Mouse (Mus musculus): ENCODE measurements around the gene Prss21. TPM values are rescaled to one million over a fixed set of nuclear protein-coding genes. Genes with fewer than 3 reads are reported as not detected.
A peak's percentile ranks its signal among the peaks of the same experiment; 100 is the strongest.

Gene Prss21
- polyA plus RNA-seq (2015; fragmentation: Nextera tagmentation; extraction: Ambion mirVana): not detected in 2 replicates

GRCm38 (mm10) chr17:23867756-23868155 lies at the start of gene Prss21:
Gene Prss21 (plus strand): TSS chr17:23868056.
- no peak for DNase-seq
- Histone ChIP-seq H3K9ac (no peak within 1 kb of the TSS), H3K4me2 (no peak within 1 kb of the TSS), H3K27ac (no peak within 1 kb of the TSS), H3K36me3 (no peaks in the 10 kb centered on the region), H3K27me3 (no peaks in the 10 kb centered on the region), H3K4me3 (replicated peaks) (no peak within 1 kb of the TSS), H3K4me1 (replicated peaks) (no peaks in the 10 kb centered on the region), H3K9me3 (replicated peaks) (no peaks in the 10 kb centered on the region)
- ATAC-seq (ENCODE audit: low read depth): no peak
- 75% methylated on average over 15 of the region's 15 CpGs for WGBS (ENCODE audit: insufficient replicate concordance)

DNA sequence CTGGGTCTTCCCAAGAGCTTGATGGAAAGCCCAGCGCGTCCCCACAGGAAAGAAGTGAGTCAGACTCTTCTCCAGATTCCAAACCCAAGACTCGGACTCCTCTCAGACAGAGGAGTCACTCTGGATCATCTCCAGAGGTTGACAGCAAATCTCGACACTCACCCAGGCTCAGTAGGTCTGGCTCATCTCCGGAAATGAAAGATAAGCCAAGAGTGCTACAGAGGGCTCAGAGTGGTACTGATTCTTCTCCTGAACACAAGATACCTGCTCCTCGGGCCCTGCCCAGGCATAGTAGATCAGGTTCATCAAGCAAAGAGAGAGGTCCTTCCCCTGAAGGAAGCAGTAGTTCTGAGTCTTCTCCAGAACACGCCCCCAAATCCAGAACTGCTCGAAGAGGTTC lies 49.3 kb upstream of the Prss21 start:
- Histone ChIP-seq H3K4me2 (no peak overlapping the region), H3K9ac (no peak overlapping the region), H3K4me3 (replicated peaks) (no peak overlapping the region), H3K27me3 (no peaks in the 10 kb centered on the region), H3K27ac (no peak overlapping the region), H3K9me3 (replicated peaks) (peaks cover 42% of the 10 kb centered on the region), H3K4me1 (replicated peaks) (no peaks in the 10 kb centered on the region), H3K36me3 (peaks cover 100% of the 10 kb centered on the region)
- ATAC-seq (ENCODE audit: low read depth): no peak
- WGBS (ENCODE audit: insufficient replicate concordance): 94% methylated on average over 8 of the region's 8 CpGs
- DNase-seq: no peak

DNA sequence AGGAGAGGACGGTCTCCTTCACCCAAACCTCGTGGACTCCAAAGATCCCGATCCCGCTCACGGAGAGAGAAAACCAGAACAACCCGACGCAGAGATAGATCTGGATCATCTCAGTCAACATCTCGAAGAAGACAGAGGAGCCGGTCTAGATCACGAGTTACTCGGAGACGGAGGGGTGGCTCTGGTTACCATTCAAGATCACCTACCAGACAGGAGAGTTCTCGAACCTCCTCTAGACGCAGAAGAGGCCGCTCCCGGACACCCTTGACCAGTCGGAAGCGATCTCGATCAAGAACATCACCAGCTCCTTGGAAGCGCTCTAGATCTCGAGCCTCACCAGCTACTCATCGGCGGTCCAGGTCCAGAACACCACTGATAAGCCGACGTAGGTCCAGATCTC lies 48.6 kb upstream of the Prss21 start:
- WGBS (ENCODE audit: insufficient replicate concordance): 96% methylated on average over 25 of the region's 25 CpGs
- H3K9me3 ChIP-seq (replicated peaks): peaks cover 42% of the 10 kb centered on the region
- no peak for ATAC-seq (ENCODE audit: low read depth)

GRCm38 (mm10) chr17:23820731-23821130 lies 47.1 kb upstream of the Prss21 start:
- ATAC-seq (ENCODE audit: low read depth) (no peak), DNase-seq (no peak)
- peaks cover 100% of the 10 kb centered on the region for H3K36me3 ChIP-seq
- no peak overlapping the region for H3K4me3 ChIP-seq (replicated peaks)
- no peak overlapping the region for H3K4me2 ChIP-seq
- no peak overlapping the region for H3K27ac ChIP-seq
- WGBS (ENCODE audit: insufficient replicate concordance): 90% methylated on average over 5 of the region's 5 CpGs
- peaks cover 32% of the 10 kb centered on the region for H3K9me3 ChIP-seq (replicated peaks)
- no peaks in the 10 kb centered on the region for H3K27me3 ChIP-seq
- 0 out of 2 replicates have a peak, but pooled peaks cover 3% of the 10 kb centered on the region for H3K4me1 ChIP-seq (replicated peaks)
- H3K9ac ChIP-seq: no peak overlapping the region

More for the DNA sequence above, 48.6 kb upstream of the Prss21 start:
- no peak overlapping the region for H3K27ac ChIP-seq
- no peak overlapping the region for H3K4me2 ChIP-seq
- no peak for DNase-seq
- H3K4me3 ChIP-seq (replicated peaks): no peak overlapping the region
- H3K27me3 ChIP-seq: no peaks in the 10 kb centered on the region
- no peaks in the 10 kb centered on the region for H3K4me1 ChIP-seq (replicated peaks)
- H3K9ac ChIP-seq: no peak overlapping the region
- peaks cover 100% of the 10 kb centered on the region for H3K36me3 ChIP-seq

DNA sequence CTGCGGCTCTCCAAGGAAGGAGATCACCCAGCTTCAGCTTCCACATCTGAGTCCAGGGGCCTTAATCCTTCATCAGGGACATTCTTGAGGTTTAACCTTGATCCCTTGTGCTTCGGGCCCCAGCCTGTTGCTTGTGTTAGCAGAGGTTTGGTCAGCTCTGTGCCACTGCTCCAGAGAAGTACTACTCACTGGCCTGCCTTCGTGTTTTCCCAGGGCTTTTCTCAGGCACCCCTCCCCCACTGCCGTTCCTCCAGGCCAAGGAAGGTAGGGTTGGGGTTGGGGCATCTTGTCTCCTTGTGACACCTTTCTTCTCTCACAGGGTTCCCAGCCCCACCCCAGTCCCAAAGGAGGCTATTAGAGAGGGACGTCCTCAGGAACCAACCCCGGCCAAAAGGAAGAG lies 45.8 kb upstream of the Prss21 start:
- ATAC-seq (ENCODE audit: low read depth) (no peak), DNase-seq (no peak)
- H3K9ac ChIP-seq: no peak overlapping the region
- H3K4me2 ChIP-seq: no peak overlapping the region
- no peak overlapping the region for H3K4me3 ChIP-seq (replicated peaks)
- peaks cover 99% of the 10 kb centered on the region for H3K36me3 ChIP-seq
- no peak overlapping the region for H3K27ac ChIP-seq
- H3K4me1 ChIP-seq (replicated peaks): peaks cover 14% of the 10 kb centered on the region
- H3K27me3 ChIP-seq: no peaks in the 10 kb centered on the region
- 75% methylated on average over 6 of the region's 6 CpGs for WGBS (ENCODE audit: insufficient replicate concordance)
- peaks cover 29% of the 10 kb centered on the region for H3K9me3 ChIP-seq (replicated peaks)

- no peak for ATAC-seq (ENCODE audit: low read depth)
- WGBS (ENCODE audit: insufficient replicate concordance): 87% methylated on average over 16 of the region's 16 CpGs
- no peak overlapping the region for H3K4me3 ChIP-seq (replicated peaks)
- peaks cover 21% of the 10 kb centered on the region for H3K9me3 ChIP-seq (replicated peaks)
- peaks cover 93% of the 10 kb centered on the region for H3K36me3 ChIP-seq
- H3K27me3 ChIP-seq: no peaks in the 10 kb centered on the region
- H3K27ac ChIP-seq: no peak overlapping the region; the same call in 1 of the 2 replicates
- H3K9ac ChIP-seq: no peak overlapping the region
- H3K4me2 ChIP-seq: no peak overlapping the region
- no peak for DNase-seq
- H3K4me1 ChIP-seq (replicated peaks): peaks cover 23% of the 10 kb centered on the region
Measured at GRCm38 (mm10) chr17:23823018-23823417, 44.8 kb upstream of the Prss21 start.

DNA sequence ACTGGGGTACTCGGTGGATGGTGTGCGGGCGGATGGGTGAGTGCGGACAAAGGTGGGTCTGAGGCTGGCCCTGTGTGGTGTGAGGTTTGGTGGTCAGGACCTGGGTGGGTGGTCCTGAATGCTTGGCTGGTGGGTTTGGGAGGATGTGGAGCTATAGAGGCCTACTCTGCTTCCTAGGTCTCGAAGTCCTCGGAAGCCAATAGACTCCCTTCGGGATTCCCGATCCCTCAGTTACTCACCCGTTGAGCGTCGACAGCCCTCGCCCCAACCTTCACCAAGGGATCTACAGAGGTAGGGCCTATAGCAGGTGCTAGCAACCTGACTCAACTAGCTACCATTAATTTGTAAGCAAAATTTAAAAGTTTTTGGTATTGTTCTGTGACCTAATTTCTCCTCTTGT lies 44.2 kb upstream of the Prss21 start:
- DNase-seq (no peak), ATAC-seq (ENCODE audit: low read depth) (no peak)
- H3K4me3 ChIP-seq (replicated peaks): no peak overlapping the region
- H3K9ac ChIP-seq: no peak overlapping the region
- H3K9me3 ChIP-seq (replicated peaks): peaks cover 15% of the 10 kb centered on the region
- peaks cover 27% of the 10 kb centered on the region for H3K4me1 ChIP-seq (replicated peaks)
- no peaks in the 10 kb centered on the region for H3K27me3 ChIP-seq
- peaks cover 87% of the 10 kb centered on the region for H3K36me3 ChIP-seq
- H3K27ac ChIP-seq: no peak overlapping the region; the same call in 1 of the 2 replicates
- no peak overlapping the region for H3K4me2 ChIP-seq
- WGBS (ENCODE audit: insufficient replicate concordance): 90% methylated on average over 12 of the region's 12 CpGs

GRCm38 (mm10) chr17:23825591-23825990 lies 42.3 kb upstream of the Prss21 start:
- WGBS (ENCODE audit: insufficient replicate concordance): 76% methylated on average over 4 of the region's 4 CpGs
- DNase-seq (no peak), ATAC-seq (ENCODE audit: low read depth) (no peak)
- H3K27ac ChIP-seq: no peak overlapping the region
- peaks cover 33% of the 10 kb centered on the region for H3K4me1 ChIP-seq (replicated peaks)
- peaks cover 67% of the 10 kb centered on the region for H3K36me3 ChIP-seq
- peaks cover 6% of the 10 kb centered on the region; the same call in 1 of the 2 replicates for H3K27me3 ChIP-seq
- no peak overlapping the region for H3K9ac ChIP-seq
- no peaks in the 10 kb centered on the region for H3K9me3 ChIP-seq (replicated peaks)
- H3K4me2 ChIP-seq: no peak overlapping the region
- no peak overlapping the region for H3K4me3 ChIP-seq (replicated peaks)

- H3K9me3 ChIP-seq (replicated peaks): no peaks in the 10 kb centered on the region
- H3K4me1 ChIP-seq (replicated peaks): peaks cover 33% of the 10 kb centered on the region
- H3K4me2 ChIP-seq: peak overlapping the region; percentile 92
- peak overlapping the region; percentile 82 for H3K27ac ChIP-seq
- peaks cover 31% of the 10 kb centered on the region for H3K27me3 ChIP-seq
- DNase-seq (peak; percentile 64), ATAC-seq (ENCODE audit: low read depth) (peak; percentile 70)
- peaks cover 39% of the 10 kb centered on the region for H3K36me3 ChIP-seq
- under 1% methylated on average over 47 of the region's 47 CpGs for WGBS (ENCODE audit: insufficient replicate concordance)
- peak overlapping the region; percentile 90 for H3K9ac ChIP-seq
- H3K4me3 ChIP-seq (replicated peaks): peak overlapping the region; percentile 77
Measured at GRCm38 (mm10) chr17:23828271-23829001, 39.4 kb upstream of the Prss21 start.

DNA sequence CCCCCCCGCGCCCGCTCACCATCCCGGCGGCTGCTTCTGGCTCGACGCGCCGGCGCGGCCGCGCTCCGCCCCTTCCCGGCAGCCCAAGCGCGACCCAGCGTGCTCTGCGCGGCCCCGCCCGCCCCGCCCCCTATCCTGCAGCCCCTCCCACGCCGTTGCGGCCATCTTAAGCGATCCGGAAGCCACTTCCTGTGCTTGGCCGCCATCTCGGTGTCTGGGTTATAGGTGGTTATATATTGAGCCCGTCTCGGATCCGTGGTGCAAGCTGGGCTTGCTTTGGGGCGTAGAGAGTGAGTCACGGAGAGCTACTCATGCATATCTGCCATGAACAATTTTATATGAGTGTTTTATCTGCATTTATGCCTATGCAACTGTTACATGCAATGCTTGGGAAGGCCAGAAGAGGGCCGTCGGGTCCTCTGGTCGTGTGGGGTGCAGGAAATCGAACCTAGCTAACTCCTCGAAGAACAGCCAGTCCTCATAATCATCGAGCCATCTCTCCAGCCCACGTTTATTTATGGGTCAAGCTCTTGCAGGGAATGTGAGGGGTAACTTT lies 38.7 kb upstream of the Prss21 start, which contains the start of gene Elob:
Elob (minus strand) TSS at position 73 of the 556 bp plus-strand sequence.
- H3K4me3 ChIP-seq (replicated peaks): peak within 1 kb of the TSS; percentile 77

GRCm38 (mm10) chr17:23831201-23831600 lies 36.7 kb upstream of the Prss21 start:
- WGBS (ENCODE audit: insufficient replicate concordance): 68% methylated on average over 1 of the region's 1 CpGs
- ATAC-seq (ENCODE audit: low read depth): no peak
- no peak overlapping the region for H3K4me3 ChIP-seq (replicated peaks)
- peaks cover 11% of the 10 kb centered on the region for H3K36me3 ChIP-seq
- peaks cover 55% of the 10 kb centered on the region for H3K27me3 ChIP-seq
- no peak overlapping the region for H3K27ac ChIP-seq
- H3K9me3 ChIP-seq (replicated peaks): no peaks in the 10 kb centered on the region
- H3K4me1 ChIP-seq (replicated peaks): peaks cover 27% of the 10 kb centered on the region
- no peak overlapping the region for H3K9ac ChIP-seq
- no peak for DNase-seq
- H3K4me2 ChIP-seq: no peak overlapping the region

More for the DNA sequence above, 38.7 kb upstream of the Prss21 start, which contains the start of gene Elob:
- WGBS (ENCODE audit: insufficient replicate concordance): under 1% methylated on average over 28 of the region's 42 CpGs
- H3K4me2 ChIP-seq: peak within 1 kb of the TSS; percentile 92
- peak within 1 kb of the TSS; percentile 82 for H3K27ac ChIP-seq
- peaks cover 38% of the 10 kb centered on the region for H3K27me3 ChIP-seq
- peak; percentile 70 for DNase-seq
- no peaks in the 10 kb centered on the region for H3K9me3 ChIP-seq (replicated peaks)
- peaks cover 32% of the 10 kb centered on the region for H3K36me3 ChIP-seq
- H3K4me1 ChIP-seq (replicated peaks): peaks cover 33% of the 10 kb centered on the region
- H3K9ac ChIP-seq: peak within 1 kb of the TSS; percentile 90
- ATAC-seq (ENCODE audit: low read depth): peak; percentile 93

All from liver, embryonic 13.5 days (tissue).